Mouse (Mus musculus): ENCODE measurements around the gene Arid1b.
A peak's percentile ranks its signal among the peaks of the same experiment; 100 is the strongest.

Gene Arid1b

GRCm38 (mm10) chr17:5047373-5047772 is 53.2 kb downstream of the Arid1b start:
- no peaks in the 10 kb centered on the region for H3K27me3 ChIP-seq (ENCODE audit: insufficient read depth, low read length)
- peaks cover 9% of the 10 kb centered on the region; the same call in 1 of the 2 replicates for H3K36me3 ChIP-seq (ENCODE audit: insufficient read depth, low read length)
- no peak overlapping the region for H3K4me3 ChIP-seq (replicated peaks; ENCODE audit: low read length)
- H3K9me3 ChIP-seq (ENCODE audit: low read length), result no peaks in the 10 kb centered on the region
- TF ChIP-seq NANOG (IDR thresholded peaks at IDR 0.05; ENCODE audit: borderline replicate concordance, low read length), result no peak
- no peak for TF ChIP-seq CTCF (conservative IDR thresholded peaks at IDR 0.05; ENCODE audit: low read length)
- TF ChIP-seq POU5F1 (IDR thresholded peaks at IDR 0.05; ENCODE audit: borderline replicate concordance, low read length), result no peak
- peaks cover 41% of the 10 kb centered on the region for H3K4me1 ChIP-seq (replicated peaks; ENCODE audit: low read depth, low read length)

GRCm38 (mm10) chr17:5050266-5050665 is 56.1 kb downstream of the Arid1b start:
- Histone ChIP-seq H3K4me1 (replicated peaks; ENCODE audit: low read depth, low read length) (peaks cover 66% of the 10 kb centered on the region), H3K27me3 (ENCODE audit: insufficient read depth, low read length) (no peaks in the 10 kb centered on the region), H3K9me3 (ENCODE audit: low read length) (no peaks in the 10 kb centered on the region), H3K36me3 (ENCODE audit: insufficient read depth, low read length) (peaks cover 9% of the 10 kb centered on the region; the same call in 1 of the 2 replicates), H3K4me3 (replicated peaks; ENCODE audit: low read length) (no peak overlapping the region)
- no peak for TF ChIP-seq NANOG (IDR thresholded peaks at IDR 0.05; ENCODE audit: borderline replicate concordance, low read length)
- TF ChIP-seq POU5F1 (IDR thresholded peaks at IDR 0.05; ENCODE audit: borderline replicate concordance, low read length), result no peak
- no peak for TF ChIP-seq CTCF (conservative IDR thresholded peaks at IDR 0.05; ENCODE audit: low read length)

GRCm38 (mm10) chr17:5050970-5051530 is 56.9 kb downstream of the Arid1b start:
- TF ChIP-seq NANOG (IDR thresholded peaks at IDR 0.05; ENCODE audit: borderline replicate concordance, low read length) (no peak), POU5F1 (IDR thresholded peaks at IDR 0.05; ENCODE audit: borderline replicate concordance, low read length) (no peak), CTCF (conservative IDR thresholded peaks at IDR 0.05; ENCODE audit: low read length) (no peak)
- no peaks in the 10 kb centered on the region for H3K27me3 ChIP-seq (ENCODE audit: insufficient read depth, low read length)
- peaks cover 9% of the 10 kb centered on the region; the same call in 1 of the 2 replicates for H3K36me3 ChIP-seq (ENCODE audit: insufficient read depth, low read length)

GRCm38 (mm10) chr17:5052091-5052799 is 58.1 kb downstream of the Arid1b start:
- Histone ChIP-seq H3K4me3 (replicated peaks; ENCODE audit: low read length) (0 out of 2 replicates have a peak overlapping the region, but pooled peaks have one; percentile 49), H3K4me1 (replicated peaks; ENCODE audit: low read depth, low read length) (peaks cover 61% of the 10 kb centered on the region), H3K36me3 (ENCODE audit: insufficient read depth, low read length) (peaks cover 9% of the 10 kb centered on the region; the same call in 1 of the 2 replicates), H3K9me3 (ENCODE audit: low read length) (no peaks in the 10 kb centered on the region), H3K27me3 (ENCODE audit: insufficient read depth, low read length) (no peaks in the 10 kb centered on the region)
- peak; percentile 94 for TF ChIP-seq NANOG (IDR thresholded peaks at IDR 0.05; ENCODE audit: borderline replicate concordance, low read length)
- TF ChIP-seq POU5F1 (IDR thresholded peaks at IDR 0.05; ENCODE audit: borderline replicate concordance, low read length), result no peak

More at GRCm38 (mm10) chr17:5050970-5051530, 56.9 kb downstream of the Arid1b start:
- H3K4me1 ChIP-seq (replicated peaks; ENCODE audit: low read depth, low read length), result peaks cover 61% of the 10 kb centered on the region
- no peaks in the 10 kb centered on the region for H3K9me3 ChIP-seq (ENCODE audit: low read length)
- no peak overlapping the region for H3K4me3 ChIP-seq (replicated peaks; ENCODE audit: low read length)

- H3K4me1 ChIP-seq (replicated peaks; ENCODE audit: low read depth, low read length), result peaks cover 62% of the 10 kb centered on the region
- peak overlapping the region; percentile 49 for H3K4me3 ChIP-seq (replicated peaks; ENCODE audit: low read length)
- TF ChIP-seq NANOG (IDR thresholded peaks at IDR 0.05; ENCODE audit: borderline replicate concordance, low read length) (no peak), CTCF (conservative IDR thresholded peaks at IDR 0.05; ENCODE audit: low read length) (no peak), POU5F1 (IDR thresholded peaks at IDR 0.05; ENCODE audit: borderline replicate concordance, low read length) (no peak)
- no peaks in the 10 kb centered on the region for H3K27me3 ChIP-seq (ENCODE audit: insufficient read depth, low read length)
- H3K36me3 ChIP-seq (ENCODE audit: insufficient read depth, low read length), result peaks cover 9% of the 10 kb centered on the region; the same call in 1 of the 2 replicates
- H3K9me3 ChIP-seq (ENCODE audit: low read length), result no peaks in the 10 kb centered on the region
Observed at GRCm38 (mm10) chr17:5052800-5053179, 58.7 kb downstream of the Arid1b start.

- no peaks in the 10 kb centered on the region for H3K9me3 ChIP-seq (ENCODE audit: low read length)
- TF ChIP-seq CTCF (conservative IDR thresholded peaks at IDR 0.05; ENCODE audit: low read length) (no peak), POU5F1 (IDR thresholded peaks at IDR 0.05; ENCODE audit: borderline replicate concordance, low read length) (no peak), NANOG (IDR thresholded peaks at IDR 0.05; ENCODE audit: borderline replicate concordance, low read length) (no peak)
- H3K4me1 ChIP-seq (replicated peaks; ENCODE audit: low read depth, low read length), result peaks cover 66% of the 10 kb centered on the region
- H3K27me3 ChIP-seq (ENCODE audit: insufficient read depth, low read length), result no peaks in the 10 kb centered on the region
- H3K4me3 ChIP-seq (replicated peaks; ENCODE audit: low read length), result peak overlapping the region; percentile 49
- H3K36me3 ChIP-seq (ENCODE audit: insufficient read depth, low read length), result peaks cover 9% of the 10 kb centered on the region; the same call in 1 of the 2 replicates
Observed at GRCm38 (mm10) chr17:5053201-5053600, 59.1 kb downstream of the Arid1b start.

GRCm38 (mm10) chr17:5055412-5055811 is 61.3 kb downstream of the Arid1b start:
- Histone ChIP-seq H3K27me3 (ENCODE audit: insufficient read depth, low read length) (no peaks in the 10 kb centered on the region), H3K9me3 (ENCODE audit: low read length) (no peaks in the 10 kb centered on the region), H3K4me1 (replicated peaks; ENCODE audit: low read depth, low read length) (peaks cover 82% of the 10 kb centered on the region), H3K36me3 (ENCODE audit: insufficient read depth, low read length) (no peaks in the 10 kb centered on the region), H3K4me3 (replicated peaks; ENCODE audit: low read length) (no peak overlapping the region)
- no peak for TF ChIP-seq POU5F1 (IDR thresholded peaks at IDR 0.05; ENCODE audit: borderline replicate concordance, low read length)
- no peak for TF ChIP-seq CTCF (conservative IDR thresholded peaks at IDR 0.05; ENCODE audit: low read length)
- no peak for TF ChIP-seq NANOG (IDR thresholded peaks at IDR 0.05; ENCODE audit: borderline replicate concordance, low read length)

- TF ChIP-seq CTCF (conservative IDR thresholded peaks at IDR 0.05; ENCODE audit: low read length), result no peak
- no peak for TF ChIP-seq POU5F1 (IDR thresholded peaks at IDR 0.05; ENCODE audit: borderline replicate concordance, low read length)
- no peak for TF ChIP-seq NANOG (IDR thresholded peaks at IDR 0.05; ENCODE audit: borderline replicate concordance, low read length)
- H3K36me3 ChIP-seq (ENCODE audit: insufficient read depth, low read length), result no peaks in the 10 kb centered on the region
- no peaks in the 10 kb centered on the region for H3K27me3 ChIP-seq (ENCODE audit: insufficient read depth, low read length)
- H3K4me3 ChIP-seq (replicated peaks; ENCODE audit: low read length), result no peak overlapping the region
- peaks cover 82% of the 10 kb centered on the region for H3K4me1 ChIP-seq (replicated peaks; ENCODE audit: low read depth, low read length)
- no peaks in the 10 kb centered on the region for H3K9me3 ChIP-seq (ENCODE audit: low read length)
Observed at GRCm38 (mm10) chr17:5056654-5057053, 62.5 kb downstream of the Arid1b start.

Measured in E14TG2a.4 (cell line).